Comparison of ENCODE assay signal across 24 mouse cellular contexts in genomic region chr3:137301195-137301594, GRCm38 (mm10). TPM values are rescaled to one million over a fixed set of nuclear protein-coding genes. Genes with fewer than 3 reads are reported as not detected.
A peak's percentile ranks its signal among the peaks of the same experiment; 100 is the strongest.
DNase-seq lines count a peak whose midpoint lies in the region; ATAC-seq and TF ChIP-seq lines count a peak whose summit lies in the region.
"Had no signal": no experiment of that assay in that cellular context is flagged by ENCODE, and none has a peak within 500 bp of the region (broad histone marks: within the 10 kb centered on the region; RNA-seq: fewer than 3 reads in every experiment).

No protein-coding gene starts in this region.

- H3K4me3 ChIP-seq in gastrocnemius, adult 2 months = no peak overlapping the region

- intact Hi-C loops in gastrocnemius, adult 2 months (cut with DNase I) = no loop called here

- no peak overlapping the region for H3K27ac ChIP-seq in gastrocnemius, adult 2 months

- DNase-seq in 416B (ENCODE audit: low read depth) = peak; percentile 41
- no peak for DNase-seq in gastrocnemius, adult 2 months
- no peak for DNase-seq in urinary bladder, postnatal 4 days (ENCODE audit: low spot score in 2 of 2)
- DNase-seq in cerebellum, adult 9-11 months = no peak
- DNase-seq in urinary bladder, postnatal 14 days (ENCODE audit: low spot score) = no peak
- DNase-seq: adrenal gland, adult 2 months; adrenal gland, adult 8-10 months; adrenal gland, postnatal 10 days; adrenal gland, postnatal 14 days; adrenal gland, postnatal 25 days; adrenal gland, postnatal 36 days; B cell, adult 2 months; cerebellum, adult 11 months; cerebellum, adult 11-12 months; cerebellum, adult 18-20 months had no signal

- peak; percentile 92 for ATAC-seq in granulocyte monocyte progenitor cell, adult 5-6 weeks (replicated peaks; ENCODE audit: poor library complexity, severe bottlenecking)
- ATAC-seq in megakaryocyte, adult 5-6 weeks (ENCODE audit: poor library complexity, severe bottlenecking) = peak; percentile 57
- peak; percentile 85 for ATAC-seq in megakaryocyte progenitor cell, adult 5-6 weeks (replicated peaks; ENCODE audit: poor library complexity)
- ATAC-seq: activated CD4-positive, CD25-positive, alpha-beta regulatory T cell, adult 4 months; CD4-positive, CD25-positive, alpha-beta regulatory T cell, adult 4 months; Patski had no signal

- TF ChIP-seq CTCF in gastrocnemius, adult 2 months (IDR thresholded peaks at IDR 0.05) = no peak

RNA-seq across cellular contexts. Expression of gene Emcn, which starts 39.7 kb away (rescaled TPM):
- total RNA-seq in granulocyte monocyte progenitor cell, adult 5-6 weeks (2014; fragmentation: Nextera tagmentation) = 0.34 TPM in 1 of 2 replicates, not detected in the other
- total RNA-seq in granulocyte monocyte progenitor cell, adult 5-6 weeks (2017) = 0.57 and 1.7 TPM in 2 replicates
- total RNA-seq in megakaryocyte, adult 5-6 weeks (2015) = not detected in 2 replicates
- not detected in 2 replicates for total RNA-seq in megakaryocyte, adult 5-6 weeks (2017)
- 0.88 and 2.0 TPM in 2 replicates for total RNA-seq in megakaryocyte progenitor cell, adult 5-6 weeks (2015)
- total RNA-seq in megakaryocyte progenitor cell, adult 5-6 weeks (2017) = 0.12 and 1.6 TPM in 2 replicates
- 10 to 100 TPM in 1 of 2 experiments, 1 to 10 TPM in 1; 7.7 to 11.9 TPM for total RNA-seq in gastrocnemius, adult 2 months (2021)
- total RNA-seq: CH12.LX, ES-E14, MEL had no signal
